Mouse (Mus musculus) brain, embryonic 14.5 days (tissue): Measurements from ENCODE around the gene Vps29. TPM values are rescaled to one million over a fixed set of nuclear protein-coding genes. Genes with fewer than 3 reads are reported as not detected.

Experiments
- DNase-seq: peaks from one replicate; pipeline ENCODE4 v3.0.0-alpha.2; 2011; ENCODE audit warnings: low read depth
- CTCF ChIP-seq: fragments of 200-500 bp; IDR thresholded peaks from 2 replicates; pipeline ENCODE4 v1.5.1; 2012; ENCODE audit warnings: inconsistent platforms, mild to moderate bottlenecking, moderate library complexity, borderline replicate concordance; ENCODE audit not compliant: insufficient read depth, insufficient read length; ENCODE audit errors: extremely low read depth
- POLR2A ChIP-seq: fragments of 200-500 bp; IDR thresholded peaks from 2 replicates; pipeline ENCODE4 v1.6.1; 2012; ENCODE audit warnings: mild to moderate bottlenecking, inconsistent platforms, borderline replicate concordance; ENCODE audit not compliant: poor library complexity, insufficient read depth, insufficient read length, severe bottlenecking; ENCODE audit errors: extremely low read depth
- polyA plus RNA-seq: library from polyadenylated mRNA; depleted of rRNA; stranded (reverse); fragments of >200 nt; gene quantifications from 2 replicates; pipeline ENCODE4 v1.2.3, GENCODE M21; 2012; rRNA removed

Vps29 gene
- polyA plus RNA-seq, 1 experiment: 135 TPM

DNA sequence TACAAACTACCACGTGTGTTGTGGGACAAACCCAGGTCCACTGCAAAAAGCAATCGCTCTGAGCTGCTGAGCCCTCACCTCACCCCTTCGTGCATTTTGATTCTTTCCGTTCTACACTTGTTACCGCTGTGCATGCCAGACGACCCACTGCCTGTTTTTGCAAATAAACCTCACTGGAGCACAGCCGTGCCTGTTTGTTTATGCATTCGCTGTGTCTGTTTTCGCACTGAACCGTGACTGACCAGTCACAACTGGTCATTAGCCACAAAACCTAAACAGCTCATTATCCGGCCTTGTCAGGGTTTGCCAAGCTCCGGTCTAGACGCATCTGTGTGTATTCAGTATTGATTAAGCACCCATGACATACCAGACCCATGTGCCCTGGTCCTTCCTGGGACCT, 48.0 kb downstream of the Vps29 start:
- no peak for TF ChIP-seq CTCF
- no peak for TF ChIP-seq POLR2A
- DNase-seq: peak; percentile 15

DNA sequence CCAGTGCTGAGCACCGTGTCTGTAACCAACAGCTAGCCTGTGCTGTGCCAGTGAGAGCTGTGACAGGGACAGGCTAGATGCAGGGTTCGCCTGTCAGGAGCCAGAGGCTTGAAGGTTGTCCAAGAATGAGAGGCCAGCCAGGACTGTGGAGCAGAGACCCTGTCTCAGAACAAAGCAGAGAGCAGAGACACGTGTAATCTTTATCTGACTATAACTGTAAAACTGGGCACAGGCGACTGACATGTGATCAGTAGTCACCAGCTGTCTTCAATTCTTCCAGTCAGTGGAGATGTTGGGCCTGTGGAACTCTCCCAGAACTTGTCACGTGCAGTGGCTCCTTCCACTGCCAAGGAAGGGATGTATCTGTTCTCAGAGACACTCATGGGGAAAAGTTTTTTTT, 48.6 kb downstream of the Vps29 start:
- no peak for TF ChIP-seq POLR2A
- no peak for TF ChIP-seq CTCF
- DNase-seq: peak; percentile 19

DNA sequence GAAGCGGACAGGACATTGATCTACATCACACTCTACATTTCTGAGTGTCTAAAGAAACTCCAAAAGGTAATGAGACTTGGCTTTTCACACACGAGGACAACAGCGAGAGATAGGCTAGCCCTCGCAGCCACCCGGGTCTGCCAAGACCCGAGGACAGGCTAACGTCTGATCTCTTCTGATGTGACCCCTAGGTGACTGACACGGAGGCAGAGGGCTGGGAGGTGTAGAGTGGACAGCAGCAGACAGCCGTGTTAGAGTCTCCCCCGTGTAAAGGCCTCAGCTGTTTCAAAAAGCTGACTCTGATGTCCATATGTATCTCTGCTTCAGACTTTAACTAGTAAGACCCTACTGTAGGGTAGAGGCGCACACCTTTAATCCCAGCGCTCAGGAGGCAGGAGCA, 49.2 kb downstream of the Vps29 start:
- DNase-seq: no peak
- TF ChIP-seq POLR2A (no peak), CTCF (no peak)

DNA sequence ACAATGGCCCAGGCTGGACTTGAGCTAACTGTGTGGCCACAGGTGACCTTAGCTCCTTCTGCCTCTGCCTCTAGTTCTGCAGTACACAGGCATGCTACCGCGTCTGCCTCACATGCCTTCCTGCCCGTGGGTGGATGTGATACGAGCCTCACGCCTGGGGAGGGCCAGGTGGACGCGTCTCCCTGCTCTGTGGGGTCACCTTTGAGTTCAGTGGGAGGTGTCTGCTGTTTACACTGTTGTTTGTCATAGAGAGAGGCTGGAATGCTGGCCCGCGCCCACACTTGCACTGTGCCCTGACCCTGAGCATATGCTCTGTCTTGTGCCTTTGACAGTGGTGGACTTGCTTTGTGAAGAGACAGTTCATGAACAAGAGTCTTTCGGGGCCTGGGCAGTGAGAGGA, 51.4 kb downstream of the Vps29 start:
- TF ChIP-seq POLR2A: no peak
- no peak for TF ChIP-seq CTCF
- DNase-seq: no peak

DNA sequence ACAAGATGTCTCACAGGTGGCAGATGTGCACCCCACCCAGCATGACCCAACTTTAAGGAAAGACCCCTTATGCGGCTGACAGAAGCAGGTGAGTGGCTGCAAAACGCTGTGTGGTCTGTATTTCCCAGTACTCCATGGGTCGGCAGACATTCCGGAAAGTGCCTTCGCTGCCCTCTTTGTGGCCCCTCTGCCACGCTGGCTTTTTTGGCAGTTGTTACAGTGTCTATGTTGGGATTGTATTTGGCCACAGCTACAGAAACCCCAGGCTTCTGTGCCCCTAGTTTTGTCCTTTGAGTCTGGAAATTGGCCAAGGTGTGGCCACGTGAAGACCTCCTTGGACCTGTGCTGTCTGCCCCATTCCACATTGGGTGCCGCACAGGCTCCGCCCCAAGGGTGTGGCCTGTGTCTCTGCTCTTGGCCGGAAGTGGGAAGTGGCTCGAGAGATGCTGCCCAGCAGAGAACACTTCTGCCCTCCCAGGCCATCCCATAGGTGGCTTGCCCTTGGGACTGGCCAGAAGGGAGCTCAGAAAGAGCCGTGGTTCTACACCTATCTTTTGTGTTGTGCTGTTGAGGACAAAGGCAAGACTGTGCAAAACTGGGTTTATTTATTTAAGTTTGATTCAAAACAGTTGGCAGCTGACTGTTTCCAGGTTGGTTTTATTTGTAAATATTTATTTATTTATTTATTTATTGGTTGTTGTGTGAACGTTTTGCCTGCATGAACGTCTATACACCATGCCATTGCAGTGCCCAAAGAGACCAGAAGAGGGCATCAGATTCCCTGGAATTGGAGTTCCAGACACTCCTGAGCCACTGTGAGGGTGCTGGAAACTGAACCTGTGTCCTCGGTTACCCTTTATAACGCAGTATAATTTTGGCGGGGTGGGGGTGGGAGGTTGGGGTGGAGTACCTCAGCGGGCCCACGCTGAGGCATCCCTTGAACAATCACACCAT, 55.8 kb downstream of the Vps29 start:
- TF ChIP-seq POLR2A: no peak
- peak; percentile 21; the same call in 1 of the 2 replicates for TF ChIP-seq CTCF
- DNase-seq: no peak

DNA sequence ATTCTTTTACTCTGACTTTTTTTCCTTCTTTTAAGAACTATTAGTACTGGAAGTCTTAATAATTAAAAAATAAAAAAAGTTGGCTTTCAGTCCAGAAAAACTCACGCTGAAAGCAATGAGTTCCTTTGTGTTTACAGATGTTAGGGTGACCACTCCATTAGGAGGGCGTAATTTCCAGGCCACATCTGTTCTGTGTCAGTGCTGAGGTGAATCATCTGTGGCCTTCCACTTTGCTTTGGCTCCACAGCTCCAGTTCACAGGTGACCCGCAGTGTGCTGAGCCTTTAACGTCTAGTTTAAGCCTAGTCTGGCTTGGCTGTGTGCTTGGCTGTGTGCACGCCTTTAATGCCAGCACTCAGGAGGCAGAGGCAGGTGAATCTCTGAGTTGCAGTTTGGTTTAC, 57.7 kb downstream of the Vps29 start:
- no peak for TF ChIP-seq POLR2A
- TF ChIP-seq CTCF: no peak
- no peak for DNase-seq

DNA sequence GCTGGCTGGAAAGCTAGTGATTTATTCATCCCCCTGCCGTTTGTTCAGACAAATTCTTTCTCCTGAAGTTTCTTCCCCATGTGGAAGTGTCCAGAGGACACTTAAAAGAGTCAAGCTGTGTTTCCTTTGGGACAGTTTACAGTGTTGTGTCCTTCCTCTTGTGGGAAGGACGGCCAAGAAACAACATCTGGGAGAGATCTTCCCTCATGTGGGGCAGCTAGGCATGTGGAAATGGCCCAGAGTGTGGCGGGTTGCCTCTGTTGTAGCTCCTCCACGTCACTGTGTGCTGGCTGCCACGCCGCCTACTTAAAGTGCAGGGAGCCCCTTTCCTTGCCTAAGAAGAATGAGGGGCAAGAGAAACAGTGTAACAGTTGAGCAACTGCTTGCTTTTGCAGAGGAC, 58.7 kb downstream of the Vps29 start:
- TF ChIP-seq POLR2A: no peak
- TF ChIP-seq CTCF: no peak
- DNase-seq: no peak

DNA sequence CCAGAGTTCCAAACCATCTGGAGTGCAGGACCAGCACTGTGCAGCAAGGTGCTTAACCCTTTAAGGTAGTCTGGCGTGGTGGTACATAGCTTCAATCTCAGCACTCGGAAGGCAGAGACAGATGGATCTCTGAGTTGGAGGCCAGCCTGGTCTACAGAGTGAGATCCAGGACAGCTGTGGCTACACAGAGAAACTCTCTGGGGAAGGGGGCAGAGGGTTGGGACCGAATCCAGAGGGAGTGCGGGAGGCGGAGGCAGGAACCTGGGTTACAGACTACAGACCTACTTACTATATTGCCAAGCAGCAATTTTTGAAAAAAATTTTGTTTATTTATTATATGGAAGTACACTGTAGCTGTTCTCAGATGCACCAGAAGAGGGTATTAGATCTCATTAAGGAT, 60.2 kb downstream of the Vps29 start:
- no peak for TF ChIP-seq POLR2A
- DNase-seq: no peak

Other genes with a start within 250 kb of the Vps29 start
- 0.07 and 0.24 TPM in 2 replicates for gene Ccdc63, start 213.5 kb upstream of the Vps29 start, polyA plus RNA-seq
- 270 and 345 TPM in 2 replicates for gene Ppp1cc, start 196.1 kb upstream of the Vps29 start, polyA plus RNA-seq
- gene Hvcn1, start 147.6 kb upstream of the Vps29 start, polyA plus RNA-seq: 2.3 and 2.4 TPM in 2 replicates
- gene Tctn1, start 89.9 kb upstream of the Vps29 start, polyA plus RNA-seq: 40.2 and 42.3 TPM in 2 replicates
- 11.8 and 13.4 TPM in 2 replicates for gene Pptc7, start 70.0 kb upstream of the Vps29 start, polyA plus RNA-seq
- gene Rad9b, start 136 bp upstream of the Vps29 start, polyA plus RNA-seq: 21.8 and 24.6 TPM in 2 replicates
- 40.1 and 64.1 TPM in 2 replicates for gene Gpn3, start 17.5 kb downstream of the Vps29 start, polyA plus RNA-seq
- 127 and 158 TPM in 2 replicates for gene Fam216a, start 18.0 kb downstream of the Vps29 start, polyA plus RNA-seq
- gene Arpc3, start 37.5 kb downstream of the Vps29 start, polyA plus RNA-seq: 265 and 282 TPM in 2 replicates
- 43.1 and 53.4 TPM in 2 replicates for gene Anapc7, start 67.3 kb downstream of the Vps29 start, polyA plus RNA-seq
- 102 and 136 TPM in 2 replicates for gene Atp2a2, start 147.9 kb downstream of the Vps29 start, polyA plus RNA-seq